Mouse (Mus musculus) urinary bladder, adult 18-20 months (tissue): ENCODE measurements around the gene Mindy2.
"Not testable (repeated sequence)": the region's sequence is repeated elsewhere in the genome, so short reads cannot be mapped to it uniquely, and the experiment has no call there.

Source experiments
- DNase-seq, 2 experiments: peaks; one replicate each; pipeline ENCODE4 v3.0.0; 2022; ENCODE audit warnings: low spot score in 2 of 2, mixed read lengths in 2 of 2

Gene Mindy2

DNA sequence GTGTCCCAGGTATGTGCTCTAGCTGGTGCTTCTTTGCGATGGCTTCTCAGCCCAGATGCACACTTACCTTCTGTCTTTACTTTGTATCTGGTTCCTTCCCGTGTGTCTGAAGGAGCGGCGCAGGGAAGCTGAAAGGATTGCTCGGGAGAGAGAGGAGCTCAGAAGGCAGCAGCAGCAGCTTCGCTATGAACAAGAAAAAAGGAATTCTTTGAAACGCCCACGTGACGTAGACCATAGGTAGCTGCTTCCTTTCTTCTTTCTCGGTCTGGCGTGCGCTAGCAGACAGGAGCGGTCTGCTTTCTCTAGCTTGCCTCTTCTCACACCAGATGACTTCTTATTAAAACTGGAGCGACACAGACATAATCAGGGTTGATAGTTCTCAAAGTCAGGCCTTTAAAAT lies 72.3 kb downstream of the Mindy2 start:
- DNase-seq, result no peak

DNA sequence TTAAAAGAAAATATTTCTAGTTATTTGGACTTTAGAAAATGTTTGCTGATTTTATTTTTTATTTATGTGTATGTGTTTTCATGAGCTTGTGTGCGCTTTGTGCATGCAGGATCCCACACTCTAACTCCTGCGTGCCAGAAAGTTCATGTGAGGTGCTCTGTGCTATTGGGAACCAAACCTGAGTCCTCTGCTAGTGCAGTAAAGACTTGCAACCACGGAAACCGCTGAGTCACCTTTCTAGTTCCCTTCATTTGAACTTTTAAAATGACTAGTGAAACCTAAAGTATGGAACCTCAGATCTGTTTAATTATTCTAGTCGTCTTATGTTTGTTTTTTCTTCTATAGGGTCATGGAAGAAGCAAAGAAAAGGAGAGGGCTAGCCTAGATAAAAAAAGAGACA lies 76.0 kb downstream of the Mindy2 start:
- DNase-seq, result no peak

DNA sequence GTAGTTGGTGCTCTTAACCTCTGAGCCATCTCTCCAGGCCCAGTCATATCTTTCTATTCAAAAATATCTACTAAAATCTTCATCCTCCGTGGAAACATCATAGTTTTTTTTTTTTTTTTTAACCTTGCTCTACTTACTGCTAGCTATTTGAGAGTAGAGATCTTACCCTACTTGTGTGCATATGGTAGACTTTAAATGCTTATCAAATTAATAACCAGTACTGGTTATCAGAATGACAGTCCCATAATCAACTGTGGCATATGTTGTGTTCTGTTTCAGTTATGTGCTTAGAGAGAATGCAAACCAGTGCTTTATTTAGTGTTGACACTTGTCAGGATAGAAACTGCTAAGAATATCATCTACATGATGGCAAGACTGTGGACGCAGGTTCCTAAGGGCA lies 78.9 kb downstream of the Mindy2 start:
- DNase-seq, result no peak

DNA sequence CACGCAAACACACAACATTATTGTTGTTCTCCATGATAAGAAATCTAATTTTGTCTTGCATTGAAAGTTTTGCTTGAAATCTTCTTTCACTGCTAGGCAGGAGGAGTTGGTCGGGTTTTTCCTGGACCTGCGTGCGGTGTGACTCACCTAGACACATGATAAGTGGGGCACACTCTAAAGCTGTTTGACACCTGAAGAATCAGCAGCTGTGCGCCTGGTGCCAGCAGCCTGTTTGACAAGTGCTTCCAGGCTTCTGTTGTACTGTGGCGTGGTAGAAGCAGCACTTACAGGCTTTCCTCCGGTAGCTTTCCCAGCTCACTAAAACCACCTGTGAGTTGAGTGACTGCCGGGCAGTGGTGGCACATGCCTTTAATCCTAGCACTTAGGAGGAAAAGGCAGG lies 86.6 kb downstream of the Mindy2 start:
- peak in 1 of 2 experiments; percentile 15 for DNase-seq

DNA sequence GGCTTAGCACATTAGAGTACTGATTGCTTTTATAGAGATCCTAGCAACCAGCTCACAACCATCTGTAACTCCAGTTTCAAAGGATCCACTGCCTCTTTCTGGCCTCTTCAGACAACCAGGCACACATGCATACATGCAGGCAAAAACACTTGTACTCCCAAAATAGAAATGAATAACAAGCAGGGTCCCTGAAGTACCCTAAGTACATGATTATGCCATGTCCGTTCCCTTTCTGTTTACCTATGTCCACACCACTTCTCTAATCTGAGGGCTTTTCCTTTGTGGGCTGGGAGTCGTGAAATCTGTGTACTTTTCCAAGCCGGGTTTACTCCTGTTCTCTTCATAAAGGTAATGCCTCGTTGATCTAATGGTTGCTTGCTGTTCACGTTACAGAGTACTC lies 89.3 kb downstream of the Mindy2 start:
- no peak for DNase-seq

DNA sequence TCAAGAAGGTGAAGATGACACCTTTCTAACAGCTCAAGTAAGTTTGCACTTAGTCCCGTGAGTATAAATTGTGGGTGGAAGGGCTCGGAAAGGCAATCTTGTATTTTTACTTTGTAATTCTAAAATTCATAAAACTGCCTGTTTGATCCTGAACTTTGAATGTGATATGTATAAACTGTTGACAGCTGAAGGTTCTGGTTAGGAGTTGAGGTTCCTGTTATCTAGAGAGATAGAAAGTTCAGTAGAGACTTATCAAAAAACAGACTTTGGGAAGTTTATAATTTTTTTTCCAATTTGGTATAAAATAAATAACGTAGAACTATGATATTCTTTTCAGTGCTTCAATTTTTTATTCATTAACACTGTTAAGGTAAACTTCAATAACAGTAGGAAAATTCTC lies 94.1 kb downstream of the Mindy2 start:
- DNase-seq, result no peak

DNA sequence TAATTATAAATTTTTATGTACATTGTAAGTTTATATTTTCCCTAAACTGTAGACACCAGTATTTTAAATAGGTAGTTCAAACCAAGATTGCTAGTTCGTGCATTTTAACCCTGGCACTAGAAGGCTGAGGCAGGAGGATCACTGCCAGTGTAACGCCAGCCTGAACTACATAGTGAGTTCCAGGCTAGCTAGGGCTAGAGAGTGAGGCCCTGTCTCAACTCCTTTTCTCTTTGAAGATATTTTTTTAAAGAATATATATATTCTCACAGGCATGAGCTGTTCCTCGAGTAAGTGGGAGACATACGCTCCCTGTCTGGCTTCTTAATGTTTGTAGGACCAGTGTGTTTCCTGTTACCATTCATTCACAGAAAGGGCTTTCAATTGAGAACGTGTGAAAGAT lies 100.2 kb downstream of the Mindy2 start:
- DNase-seq, result no peak

DNA sequence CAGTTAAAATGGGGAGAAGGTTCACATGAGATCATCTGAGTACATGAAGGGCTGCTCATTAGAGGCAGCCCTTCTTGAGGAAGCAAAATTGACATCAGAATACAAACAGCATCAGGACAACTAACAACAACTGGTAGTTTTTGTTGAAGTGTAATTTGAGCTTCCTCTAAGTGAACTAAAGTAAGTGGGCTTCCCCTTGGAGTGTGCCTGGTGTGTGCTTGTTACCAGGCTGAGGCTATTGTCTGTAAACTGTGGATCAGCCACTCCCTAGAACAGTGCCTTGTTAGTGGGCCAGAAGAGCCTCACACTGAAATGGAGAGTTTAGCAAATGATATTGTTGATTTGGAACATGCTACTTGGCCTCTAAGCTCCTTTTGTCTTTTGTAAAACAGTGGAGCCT lies 101.5 kb downstream of the Mindy2 start:
- no peak for DNase-seq

DNA sequence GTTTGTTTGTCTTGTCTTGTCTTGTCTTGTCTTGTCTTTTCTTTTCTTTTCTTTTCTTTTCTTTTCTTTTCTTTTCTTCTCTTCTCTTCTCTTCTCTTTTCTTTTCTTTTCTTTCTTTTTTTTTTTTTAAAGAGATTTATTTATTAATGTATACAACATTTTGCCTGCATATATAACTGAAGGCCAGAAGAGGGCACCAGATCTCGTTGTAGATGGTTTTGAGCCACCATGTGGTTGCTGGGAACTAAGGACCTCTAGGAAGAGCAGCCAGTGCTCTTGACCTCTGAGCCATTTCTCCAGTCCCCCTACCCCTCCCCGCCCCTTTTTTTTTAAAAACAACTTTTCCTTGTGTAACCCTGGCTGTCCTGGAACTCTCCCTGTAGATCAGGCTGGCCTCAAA lies 104.7 kb downstream of the Mindy2 start:
- DNase-seq, result not testable (repeated sequence)

DNA sequence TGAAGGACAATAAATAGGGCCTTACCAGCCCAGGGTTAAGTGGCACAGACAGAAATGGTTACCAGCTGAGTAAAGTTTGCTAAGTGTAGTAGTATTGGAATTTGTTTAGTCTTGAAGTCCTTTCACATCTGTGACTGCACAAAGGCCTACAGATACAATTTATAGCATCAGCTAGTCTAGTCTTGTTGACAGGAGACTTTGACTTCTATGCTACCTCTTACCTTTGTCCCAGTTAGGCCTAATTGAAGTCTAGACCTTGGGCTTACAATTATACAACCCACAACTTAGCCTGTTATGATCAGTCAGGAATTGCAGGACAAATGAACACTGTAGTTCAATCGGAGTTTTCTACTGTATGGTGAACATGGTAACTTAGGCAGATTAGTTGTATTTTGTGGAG lies 105.5 kb downstream of the Mindy2 start:
- DNase-seq, result no peak
